In genomic region chr7:46133858-46134257, GRCm38 (mm10) we compare ENCODE assay signal across 18 mouse cellular contexts. TPM values are rescaled to one million over a fixed set of nuclear protein-coding genes. Genes with fewer than 3 reads are reported as not detected.
DNase-seq lines count a peak whose midpoint lies in the region; ATAC-seq and TF ChIP-seq lines count a peak whose summit lies in the region.
"Had no signal": no experiment of that assay in that cellular context is flagged by ENCODE, and none has a peak within 500 bp of the region (broad histone marks: within the 10 kb centered on the region; RNA-seq: fewer than 3 reads in every experiment).

No protein-coding gene starts in this region.

- H3K36me3 ChIP-seq in forebrain, embryonic 10.5 days (replicated peaks) = no peaks in the 10 kb centered on the region
- no peaks in the 10 kb centered on the region for H3K36me3 ChIP-seq in forebrain, embryonic 11.5 days (ENCODE audit: control insufficient read depth, insufficient read depth, low read length)
- no peaks in the 10 kb centered on the region for H3K36me3 ChIP-seq in lung, embryonic 14.5 days (ENCODE audit: insufficient read depth)
- H3K36me3 ChIP-seq in heart, postnatal 0 days (replicated peaks; ENCODE audit: control insufficient read depth, insufficient read depth, low read length) = 0 out of 2 replicates have a peak, but pooled peaks cover 7% of the 10 kb centered on the region
- H3K36me3 ChIP-seq in stomach, embryonic 15.5 days = no peaks in the 10 kb centered on the region
- no peaks in the 10 kb centered on the region for H3K36me3 ChIP-seq in neural tube, embryonic 15.5 days
- H3K36me3 ChIP-seq: hindbrain, embryonic 12.5 days; midbrain, embryonic 15.5 days; neural tube, embryonic 12.5 days had no signal

- TF ChIP-seq CTCF in lung, embryonic 14.5 days (IDR thresholded peaks at IDR 0.05; ENCODE audit: low read depth) = no peak
- TF ChIP-seq CTCF in lung, adult 2 months (IDR thresholded peaks at IDR 0.05; ENCODE audit: insufficient read depth, low read length) = no peak
- TF ChIP-seq CTCF in heart, postnatal 0 days (IDR thresholded peaks at IDR 0.05; ENCODE audit: low read depth) = peak; percentile 43

- peaks cover 30% of the 10 kb centered on the region for H3K27me3 ChIP-seq in forebrain, embryonic 10.5 days (ENCODE audit: poor library complexity, severe bottlenecking)
- H3K27me3 ChIP-seq in forebrain, embryonic 11.5 days (ENCODE audit: control insufficient read depth, insufficient read depth, low read length) = no peaks in the 10 kb centered on the region
- H3K27me3 ChIP-seq in lung, embryonic 14.5 days (ENCODE audit: insufficient read depth, low read length) = no peaks in the 10 kb centered on the region
- peaks cover 4% of the 10 kb centered on the region; the same call in 1 of the 2 replicates for H3K27me3 ChIP-seq in heart, postnatal 0 days (ENCODE audit: control insufficient read depth, insufficient read depth, low read length)
- H3K27me3 ChIP-seq in stomach, embryonic 15.5 days (replicated peaks) = no peaks in the 10 kb centered on the region
- peaks cover 9% of the 10 kb centered on the region; the same call in 1 of the 2 replicates for H3K27me3 ChIP-seq in neural tube, embryonic 15.5 days (replicated peaks)
- H3K27me3 ChIP-seq: midbrain, embryonic 15.5 days; neural tube, embryonic 12.5 days had no signal

- no peaks in the 10 kb centered on the region for H3K9me3 ChIP-seq in forebrain, embryonic 10.5 days
- no peaks in the 10 kb centered on the region for H3K9me3 ChIP-seq in forebrain, embryonic 11.5 days (ENCODE audit: control insufficient read depth, low read length)
- H3K9me3 ChIP-seq in lung, embryonic 14.5 days (ENCODE audit: low read depth, low read length) = no peaks in the 10 kb centered on the region
- no peaks in the 10 kb centered on the region for H3K9me3 ChIP-seq in heart, postnatal 0 days (replicated peaks; ENCODE audit: control insufficient read depth, low read length)
- no peaks in the 10 kb centered on the region for H3K9me3 ChIP-seq in stomach, embryonic 15.5 days
- H3K9me3 ChIP-seq in neural tube, embryonic 15.5 days (replicated peaks) = no peaks in the 10 kb centered on the region
- H3K9me3 ChIP-seq: hindbrain, embryonic 12.5 days; midbrain, embryonic 15.5 days; neural tube, embryonic 12.5 days had no signal

- no peak overlapping the region for H3K4me2 ChIP-seq in forebrain, embryonic 11.5 days (ENCODE audit: low read depth, low read length, severe bottlenecking)
- no peak overlapping the region for H3K4me2 ChIP-seq in lung, embryonic 14.5 days
- no peak overlapping the region for H3K4me2 ChIP-seq in heart, postnatal 0 days (ENCODE audit: low read depth, low read length)
- no peak overlapping the region for H3K4me2 ChIP-seq in stomach, embryonic 15.5 days
- no peak overlapping the region for H3K4me2 ChIP-seq in neural tube, embryonic 15.5 days
- H3K4me2 ChIP-seq: liver, embryonic 11.5 days; midbrain, embryonic 15.5 days; neural tube, embryonic 12.5 days had no signal

- ATAC-seq in forebrain, embryonic 11.5 days (replicated peaks; ENCODE audit: low FRiP score) = no peak
- peak; percentile 33; the same call in 1 of the 2 replicates for ATAC-seq in lung, embryonic 14.5 days (ENCODE audit: insufficient read depth)
- ATAC-seq in heart, postnatal 0 days (ENCODE audit: insufficient read depth, low read depth) = peak; percentile 86
- ATAC-seq in stomach, embryonic 15.5 days (ENCODE audit: insufficient read depth, low FRiP score, low read depth) = no peak
- ATAC-seq in neural tube, embryonic 15.5 days (ENCODE audit: low FRiP score) = no peak

- no peak for DNase-seq in forebrain, embryonic 10.5 days (ENCODE audit: extremely low spot score, low spot score)
- DNase-seq in forebrain, embryonic 11.5 days (ENCODE audit: low spot score) = no peak
- peak; percentile 16 for DNase-seq in lung, embryonic 14.5 days
- DNase-seq in lung, adult 2 months = no peak
- peak; percentile 83 for DNase-seq in heart, postnatal 0 days (ENCODE audit: low spot score)
- no peak for DNase-seq in lung, postnatal 14 days
- DNase-seq: adrenal gland, postnatal 10 days; cerebellum, postnatal 10 days; gastrocnemius, postnatal 14 days; lung, postnatal 10 days had no signal

- no peak overlapping the region for H3K4me3 ChIP-seq in forebrain, embryonic 10.5 days
- H3K4me3 ChIP-seq in forebrain, embryonic 11.5 days (ENCODE audit: low read depth, low read length) = no peak overlapping the region
- H3K4me3 ChIP-seq in lung, embryonic 14.5 days (ENCODE audit: low read depth, low read length) = no peak overlapping the region
- H3K4me3 ChIP-seq in lung, adult 2 months (replicated peaks; ENCODE audit: extremely low read depth, low read depth, low read length) = no peak overlapping the region
- H3K4me3 ChIP-seq in heart, postnatal 0 days (ENCODE audit: low read depth, low read length) = no peak overlapping the region
- no peak overlapping the region for H3K4me3 ChIP-seq in stomach, embryonic 15.5 days (replicated peaks)
- no peak overlapping the region for H3K4me3 ChIP-seq in neural tube, embryonic 15.5 days (replicated peaks)
- H3K4me3 ChIP-seq: hindbrain, embryonic 12.5 days; left cerebral cortex, adult 2 months; midbrain, embryonic 15.5 days; neural tube, embryonic 12.5 days had no signal

- peak overlapping the region; percentile 59 for H3K27ac ChIP-seq in forebrain, embryonic 10.5 days
- no peak overlapping the region for H3K27ac ChIP-seq in forebrain, embryonic 11.5 days (ENCODE audit: low read depth, low read length)
- H3K27ac ChIP-seq in lung, embryonic 14.5 days (ENCODE audit: low read depth) = no peak overlapping the region
- no peak overlapping the region for H3K27ac ChIP-seq in heart, postnatal 0 days (ENCODE audit: low read depth)
- peak overlapping the region; percentile 37; the same call in 1 of the 2 replicates for H3K27ac ChIP-seq in stomach, embryonic 15.5 days
- no peak overlapping the region for H3K27ac ChIP-seq in neural tube, embryonic 15.5 days (replicated peaks)
- H3K27ac ChIP-seq: hindbrain, embryonic 12.5 days; left cerebral cortex, adult 2 months; midbrain, embryonic 15.5 days; neural tube, embryonic 12.5 days had no signal

- H3K9ac ChIP-seq in forebrain, embryonic 11.5 days (ENCODE audit: low read length) = no peak overlapping the region
- no peak overlapping the region for H3K9ac ChIP-seq in lung, embryonic 14.5 days
- no peak overlapping the region for H3K9ac ChIP-seq in heart, postnatal 0 days (replicated peaks; ENCODE audit: low read depth, low read length)
- H3K9ac ChIP-seq in stomach, embryonic 15.5 days = no peak overlapping the region
- H3K9ac ChIP-seq in neural tube, embryonic 15.5 days (replicated peaks) = no peak overlapping the region
- H3K9ac ChIP-seq: hindbrain, embryonic 12.5 days; midbrain, embryonic 15.5 days; neural tube, embryonic 12.5 days had no signal

- no peak for TF ChIP-seq POLR2A in lung, adult 2 months (IDR thresholded peaks at IDR 0.05; ENCODE audit: borderline replicate concordance, extremely low read depth, low read depth, low read length)

- TF ChIP-seq EP300 in heart, postnatal 0 days (IDR thresholded peaks at IDR 0.05; ENCODE audit: low read depth) = no peak

- peaks cover 50% of the 10 kb centered on the region for H3K4me1 ChIP-seq in forebrain, embryonic 10.5 days
- H3K4me1 ChIP-seq in forebrain, embryonic 11.5 days (replicated peaks; ENCODE audit: control insufficient read depth, insufficient read depth, low read length) = peaks cover 6% of the 10 kb centered on the region; the same call in 1 of the 2 replicates
- no peaks in the 10 kb centered on the region for H3K4me1 ChIP-seq in lung, embryonic 14.5 days (ENCODE audit: insufficient read depth)
- no peaks in the 10 kb centered on the region for H3K4me1 ChIP-seq in lung, adult 2 months (ENCODE audit: control insufficient read depth, insufficient read depth, low read length)
- peaks cover 6% of the 10 kb centered on the region; the same call in 1 of the 2 replicates for H3K4me1 ChIP-seq in heart, postnatal 0 days (ENCODE audit: control insufficient read depth, insufficient read depth)
- peaks cover 16% of the 10 kb centered on the region; the same call in 1 of the 2 replicates for H3K4me1 ChIP-seq in stomach, embryonic 15.5 days
- peaks cover 33% of the 10 kb centered on the region for H3K4me1 ChIP-seq in neural tube, embryonic 15.5 days

- WGBS in forebrain, embryonic 10.5 days = 29% methylated on average over 7 of the region's 7 CpGs
- 31% methylated on average over 7 of the region's 7 CpGs for WGBS in forebrain, embryonic 11.5 days
- WGBS in lung, embryonic 14.5 days = 10% methylated on average over 7 of the region's 7 CpGs
- WGBS in lung, adult 2 months = 14% methylated on average over 7 of the region's 7 CpGs
- WGBS in heart, postnatal 0 days = 6% methylated on average over 7 of the region's 7 CpGs
- WGBS in stomach, embryonic 15.5 days = 30% methylated on average over 7 of the region's 7 CpGs
- 35% methylated on average over 7 of the region's 7 CpGs for WGBS in neural tube, embryonic 15.5 days

RNA-seq across cellular contexts. Expression of gene Kcnj11, which starts 33.3 kb away (rescaled TPM):
- 0.12 and 0.54 TPM in 2 replicates for polyA plus RNA-seq in forebrain, embryonic 10.5 days (2016; fragmentation: Nextera tagmentation; extraction: Ambion mirVana)
- polyA plus RNA-seq in forebrain, embryonic 11.5 days (2014; fragmentation: Nextera tagmentation; extraction: Ambion mirVana) = 0.20 and 0.48 TPM in 2 replicates
- 0.11 TPM in 1 of 2 replicates, not detected in the other for polyA plus RNA-seq in lung, embryonic 14.5 days (2014; fragmentation: Nextera tagmentation; extraction: Ambion mirVana)
- polyA plus RNA-seq in lung, adult 2 months (2012; rRNA removed) = 4.9 and 5.3 TPM in 2 replicates
- 72.0 and 103 TPM in 2 replicates for total RNA-seq in heart, postnatal 0 days (2014; rRNA removed; ENCODE audit: low replicate concordance)
- polyA plus RNA-seq in heart, postnatal 0 days (2015; fragmentation: Nextera tagmentation; extraction: Ambion mirVana) = 14.4 and 14.6 TPM in 2 replicates
- polyA plus RNA-seq in stomach, embryonic 15.5 days (2015; fragmentation: Nextera tagmentation; extraction: Ambion mirVana) = 1.0 and 2.0 TPM in 2 replicates
- 1.9 and 2.7 TPM in 2 replicates for polyA plus RNA-seq in neural tube, embryonic 15.5 days (2015; fragmentation: Nextera tagmentation; extraction: Ambion mirVana)
- polyA plus RNA-seq: C2C12; liver, embryonic 11.5 days had no signal

RNA-seq across cellular contexts. Expression of gene Abcc8, which starts 46.0 kb away (rescaled TPM):
- polyA plus RNA-seq in forebrain, embryonic 10.5 days (2016; fragmentation: Nextera tagmentation; extraction: Ambion mirVana) = 1.5 TPM in 2 replicates
- 0.55 and 0.79 TPM in 2 replicates for polyA plus RNA-seq in forebrain, embryonic 11.5 days (2014; fragmentation: Nextera tagmentation; extraction: Ambion mirVana)
- 0.32 and 0.64 TPM in 2 replicates for polyA plus RNA-seq in lung, embryonic 14.5 days (2014; fragmentation: Nextera tagmentation; extraction: Ambion mirVana)
- 1.2 and 2.0 TPM in 2 replicates for polyA plus RNA-seq in lung, adult 2 months (2012; rRNA removed)
- total RNA-seq in heart, postnatal 0 days (2014; rRNA removed; ENCODE audit: low replicate concordance) = 46.7 and 54.9 TPM in 2 replicates
- polyA plus RNA-seq in heart, postnatal 0 days (2015; fragmentation: Nextera tagmentation; extraction: Ambion mirVana) = 28.1 and 29.6 TPM in 2 replicates
- 11.1 and 17.8 TPM in 2 replicates for polyA plus RNA-seq in stomach, embryonic 15.5 days (2015; fragmentation: Nextera tagmentation; extraction: Ambion mirVana)
- polyA plus RNA-seq in neural tube, embryonic 15.5 days (2015; fragmentation: Nextera tagmentation; extraction: Ambion mirVana) = 11.2 and 12.4 TPM in 2 replicates
- polyA plus RNA-seq: C2C12 had no signal

Comparison
In these comparisons a context has a peak if more than half of its experiments do, and no peak if none do; other contexts are left out.
1. DNase-seq: peak in lung, embryonic 14.5 days (single experiment) and heart, postnatal 0 days (single experiment); none in forebrain, embryonic 10.5 days (single experiment), forebrain, embryonic 11.5 days (single experiment), lung, adult 2 months (single experiment) and lung, postnatal 14 days (single experiment).
2. H3K27ac ChIP-seq: peak in forebrain, embryonic 10.5 days (single experiment) and stomach, embryonic 15.5 days (single experiment); none in forebrain, embryonic 11.5 days (single experiment), lung, embryonic 14.5 days (single experiment), heart, postnatal 0 days (single experiment) and neural tube, embryonic 15.5 days (single experiment).
3. ATAC-seq: peak in lung, embryonic 14.5 days (single experiment) and heart, postnatal 0 days (single experiment); none in forebrain, embryonic 11.5 days (single experiment), stomach, embryonic 15.5 days (single experiment) and neural tube, embryonic 15.5 days (single experiment).